Mouse (Mus musculus) midbrain, embryonic 11.5 days (tissue): ENCODE results near the gene Tpcn2. TPM values are rescaled to one million over a fixed set of nuclear protein-coding genes. Genes with fewer than 3 reads are reported as not detected.

Source experiments
- ATAC-seq: fragments of 200-750 bp; cut with Nextera tagmentation; 2 replicates; pipeline ENCODE4 v1.8.0; 2017; ENCODE audit warnings: moderate TSS enrichment, moderate library complexity; ENCODE audit not compliant: low FRiP score
- DNase-seq: peaks from one replicate; pipeline ENCODE4 v3.0.0; 2015; ENCODE audit warnings: low spot score; ENCODE audit errors: missing footprints
- H3K27ac ChIP-seq: fragments of 300-500 bp; sonication (generic); 2 replicates; pipeline ENCODE4 v1.5.1; 2014; ENCODE audit warnings: low read depth, low read length
- H3K27me3 ChIP-seq: fragments of 300-500 bp; sonication (generic); 2 replicates; pipeline ENCODE4 v1.6.1; 2014; ENCODE audit warnings: mild to moderate bottlenecking, low read length, moderate library complexity, mixed read lengths; ENCODE audit not compliant: control insufficient read depth, insufficient read depth
- H3K36me3 ChIP-seq: fragments of 300-500 bp; sonication (generic); 2 replicates; pipeline ENCODE4 v1.6.1; 2014; ENCODE audit warnings: mild to moderate bottlenecking, low read length, moderate library complexity, mixed read lengths; ENCODE audit not compliant: control insufficient read depth, insufficient read depth
- H3K4me1 ChIP-seq: fragments of 300-500 bp; sonication (generic); 2 replicates; pipeline ENCODE4 v1.6.1; 2014; ENCODE audit warnings: low read length; ENCODE audit not compliant: control insufficient read depth, insufficient read depth
- H3K4me2 ChIP-seq: fragments of 300-500 bp; sonication (generic); 2 replicates; pipeline ENCODE4 v1.6.1; 2014; ENCODE audit warnings: mild to moderate bottlenecking, moderate library complexity
- H3K4me3 ChIP-seq: fragments of 300-500 bp; sonication (generic); 2 replicates; pipeline ENCODE4 v1.5.1; 2014; ENCODE audit warnings: low read depth, low read length
- H3K9ac ChIP-seq: fragments of 300-500 bp; sonication (generic); 2 replicates; pipeline ENCODE4 v1.6.1; 2014; ENCODE audit warnings: low read length
- H3K9me3 ChIP-seq: fragments of 300-500 bp; sonication (generic); 2 replicates; pipeline ENCODE4 v1.6.1; 2016; ENCODE audit warnings: low read length; ENCODE audit not compliant: control insufficient read depth
- WGBS: fragments of 180-500 bp; shearing (Covaris S2); extraction: QIAGEN DNeasy Blood & Tissue Kit; methylation state at CpG from one replicate; pipeline ENCODE4 v1.1.7; 2014; 5-methylcytosine and 5-hydroxymethylcytosine counted together
- polyA plus RNA-seq: library from polyadenylated mRNA; unstranded; fragments of >200 nt; fragmentation: Nextera tagmentation; extraction: Ambion mirVana; gene quantifications from 2 replicates; pipeline ENCODE4 v1.2.1, GENCODE M21; 2014

Tpcn2 gene
- polyA plus RNA-seq, 1 experiment from 2014 or later: 1.9 TPM

- no peaks in the 10 kb centered on the region for H3K9me3 ChIP-seq
- no peak overlapping the region for H3K4me3 ChIP-seq
- H3K27me3 ChIP-seq: no peaks in the 10 kb centered on the region
- no peak for ATAC-seq
- no peak overlapping the region for H3K27ac ChIP-seq
- no peak overlapping the region for H3K9ac ChIP-seq
- no peak for DNase-seq
- 73% methylated on average over 4 of the region's 4 CpGs for WGBS
- H3K4me2 ChIP-seq: no peak overlapping the region
- peaks cover 5% of the 10 kb centered on the region for H3K4me1 ChIP-seq
- no peaks in the 10 kb centered on the region for H3K36me3 ChIP-seq
These were observed 1.7 kb upstream of the Tpcn2 start for GRCm38 (mm10) chr7:145285476-145285875.

GRCm38 (mm10) chr7:145284293-145284692, 482 bp upstream of the Tpcn2 start:
- ATAC-seq (no peak), DNase-seq (no peak)
- 73% methylated on average over 3 of the region's 3 CpGs for WGBS
- Histone ChIP-seq H3K9ac (no peak overlapping the region; the same call in 1 of the 2 replicates), H3K4me3 (peak overlapping the region; percentile 38; the same call in 1 of the 2 replicates), H3K27ac (no peak overlapping the region), H3K36me3 (no peaks in the 10 kb centered on the region), H3K9me3 (no peaks in the 10 kb centered on the region), H3K4me2 (peak overlapping the region; percentile 65; the same call in 1 of the 2 replicates), H3K4me1 (peaks cover 5% of the 10 kb centered on the region), H3K27me3 (no peaks in the 10 kb centered on the region)

GRCm38 (mm10) chr7:145283041-145283440, 770 bp downstream of the Tpcn2 start:
- Histone ChIP-seq H3K9me3 (no peaks in the 10 kb centered on the region), H3K4me3 (peak overlapping the region; percentile 38; the same call in 1 of the 2 replicates), H3K9ac (peak overlapping the region; percentile 66), H3K4me2 (peak overlapping the region; percentile 65), H3K36me3 (no peaks in the 10 kb centered on the region), H3K27me3 (no peaks in the 10 kb centered on the region), H3K27ac (no peak overlapping the region), H3K4me1 (peaks cover 5% of the 10 kb centered on the region)
- DNase-seq (no peak), ATAC-seq (0 out of 2 replicates have a peak, but pooled peaks have one; percentile 2)
- WGBS: 59% methylated on average over 4 of the region's 4 CpGs

GRCm38 (mm10) chr7:145281396-145281795, 2.4 kb downstream of the Tpcn2 start:
- DNase-seq (no peak), ATAC-seq (no peak)
- no peaks in the 10 kb centered on the region for H3K27me3 ChIP-seq
- H3K9me3 ChIP-seq: no peaks in the 10 kb centered on the region
- no peak overlapping the region for H3K9ac ChIP-seq
- no peak overlapping the region for H3K4me3 ChIP-seq
- WGBS: 94% methylated on average over 4 of the region's 4 CpGs
- H3K36me3 ChIP-seq: no peaks in the 10 kb centered on the region
- H3K4me1 ChIP-seq: peaks cover 5% of the 10 kb centered on the region
- no peak overlapping the region for H3K4me2 ChIP-seq
- H3K27ac ChIP-seq: no peak overlapping the region

- Histone ChIP-seq H3K9me3 (no peaks in the 10 kb centered on the region), H3K36me3 (peaks cover 5% of the 10 kb centered on the region; the same call in 1 of the 2 replicates), H3K27me3 (no peaks in the 10 kb centered on the region), H3K9ac (no peak overlapping the region), H3K4me1 (no peaks in the 10 kb centered on the region), H3K27ac (no peak overlapping the region), H3K4me3 (no peak overlapping the region), H3K4me2 (no peak overlapping the region)
- DNase-seq (no peak), ATAC-seq (no peak)
- 90% methylated on average over 3 of the region's 3 CpGs for WGBS
These were observed 8.3 kb downstream of the Tpcn2 start for GRCm38 (mm10) chr7:145275488-145275887.

GRCm38 (mm10) chr7:145270955-145271354, 12.9 kb downstream of the Tpcn2 start:
- Histone ChIP-seq H3K9me3 (no peaks in the 10 kb centered on the region), H3K4me1 (no peaks in the 10 kb centered on the region), H3K9ac (no peak overlapping the region), H3K36me3 (peaks cover 5% of the 10 kb centered on the region; the same call in 1 of the 2 replicates), H3K27me3 (no peaks in the 10 kb centered on the region), H3K27ac (no peak overlapping the region), H3K4me2 (no peak overlapping the region), H3K4me3 (no peak overlapping the region)
- ATAC-seq (no peak), DNase-seq (no peak)
- WGBS: 93% methylated on average over 5 of the region's 5 CpGs

- Histone ChIP-seq H3K4me1 (no peaks in the 10 kb centered on the region), H3K4me2 (no peak overlapping the region), H3K9me3 (no peaks in the 10 kb centered on the region), H3K4me3 (no peak overlapping the region), H3K27me3 (no peaks in the 10 kb centered on the region), H3K9ac (no peak overlapping the region), H3K36me3 (peaks cover 5% of the 10 kb centered on the region), H3K27ac (no peak overlapping the region)
- no peak for ATAC-seq
- no peak for DNase-seq
- 92% methylated on average over 7 of the region's 7 CpGs for WGBS
These were observed 14.9 kb downstream of the Tpcn2 start for GRCm38 (mm10) chr7:145268890-145269289.

- DNase-seq (no peak), ATAC-seq (no peak)
- Histone ChIP-seq H3K9ac (no peak overlapping the region), H3K4me1 (no peaks in the 10 kb centered on the region), H3K4me3 (no peak overlapping the region), H3K36me3 (no peaks in the 10 kb centered on the region; the same call in none of the 2 replicates), H3K27me3 (no peaks in the 10 kb centered on the region), H3K4me2 (no peak overlapping the region), H3K9me3 (no peaks in the 10 kb centered on the region), H3K27ac (no peak overlapping the region)
- WGBS: 87% methylated on average over 2 of the region's 2 CpGs
These were observed 17.8 kb downstream of the Tpcn2 start for GRCm38 (mm10) chr7:145266011-145266410.

- H3K4me2 ChIP-seq: no peak overlapping the region
- WGBS: 90% methylated on average over 9 of the region's 9 CpGs
These were observed 19.6 kb downstream of the Tpcn2 start for GRCm38 (mm10) chr7:145264202-145264601.

More at GRCm38 (mm10) chr7:145264202-145264601, 19.6 kb downstream of the Tpcn2 start:
- Histone ChIP-seq H3K9me3 (no peaks in the 10 kb centered on the region), H3K4me3 (no peak overlapping the region), H3K9ac (no peak overlapping the region), H3K36me3 (no peaks in the 10 kb centered on the region; the same call in none of the 2 replicates), H3K4me1 (no peaks in the 10 kb centered on the region), H3K27ac (no peak overlapping the region), H3K27me3 (no peaks in the 10 kb centered on the region)
- DNase-seq (no peak), ATAC-seq (no peak)
